Mouse (Mus musculus): ENCODE results near the gene Tcf7l2. TPM values are rescaled to one million over a fixed set of nuclear protein-coding genes. Genes with fewer than 3 reads are reported as not detected.

The Tcf7l2 gene
- polyA plus RNA-seq, 1 experiment: 18.2 TPM

GRCm38 (mm10) chr19:55747237-55747925 is 5.8 kb downstream of the Tcf7l2 start:
- H3K4me1 ChIP-seq (ENCODE audit: control insufficient read depth, insufficient read depth, low read length): peaks cover 12% of the 10 kb centered on the region
- no peaks in the 10 kb centered on the region for H3K27me3 ChIP-seq (replicated peaks; ENCODE audit: control insufficient read depth, insufficient read depth, low read length)
- H3K4me3 ChIP-seq (ENCODE audit: insufficient read depth, low read depth, low read length): no peak overlapping the region
- H3K27ac ChIP-seq (ENCODE audit: insufficient read depth, low read depth, low read length): peak overlapping the region; percentile 48; the same call in 1 of the 2 replicates
- 28% methylated on average over 13 of the region's 13 CpGs for WGBS
- peak; percentile 46 for DNase-seq
- no peaks in the 10 kb centered on the region; the same call in 1 of the 2 replicates for H3K36me3 ChIP-seq (ENCODE audit: control insufficient read depth, insufficient read depth, low read length)
- no peak for TF ChIP-seq CTCF (conservative IDR thresholded peaks at IDR 0.05; ENCODE audit: insufficient read depth, insufficient read length, low read depth, low read length)
- TF ChIP-seq POLR2A (IDR thresholded peaks at IDR 0.05; ENCODE audit: low read depth, low read length): no peak

- Histone ChIP-seq H3K27me3 (replicated peaks; ENCODE audit: control insufficient read depth, insufficient read depth, low read length) (no peaks in the 10 kb centered on the region), H3K36me3 (ENCODE audit: control insufficient read depth, insufficient read depth, low read length) (no peaks in the 10 kb centered on the region; the same call in 1 of the 2 replicates), H3K27ac (ENCODE audit: insufficient read depth, low read depth, low read length) (peak overlapping the region; percentile 48; the same call in 1 of the 2 replicates), H3K4me1 (ENCODE audit: control insufficient read depth, insufficient read depth, low read length) (peaks cover 12% of the 10 kb centered on the region), H3K4me3 (ENCODE audit: insufficient read depth, low read depth, low read length) (no peak overlapping the region)
- WGBS: 27% methylated on average over 6 of the region's 6 CpGs
- TF ChIP-seq POLR2A (IDR thresholded peaks at IDR 0.05; ENCODE audit: low read depth, low read length) (no peak), CTCF (conservative IDR thresholded peaks at IDR 0.05; ENCODE audit: insufficient read depth, insufficient read length, low read depth, low read length) (no peak)
- DNase-seq: no peak
Observed at GRCm38 (mm10) chr19:55747926-55748291, 6.3 kb downstream of the Tcf7l2 start.

GRCm38 (mm10) chr19:55748801-55749200 is 7.2 kb downstream of the Tcf7l2 start:
- Histone ChIP-seq H3K27me3 (replicated peaks; ENCODE audit: control insufficient read depth, insufficient read depth, low read length) (no peaks in the 10 kb centered on the region), H3K4me1 (ENCODE audit: control insufficient read depth, insufficient read depth, low read length) (peaks cover 12% of the 10 kb centered on the region), H3K27ac (ENCODE audit: insufficient read depth, low read depth, low read length) (no peak overlapping the region), H3K36me3 (ENCODE audit: control insufficient read depth, insufficient read depth, low read length) (no peaks in the 10 kb centered on the region; the same call in 1 of the 2 replicates), H3K4me3 (ENCODE audit: insufficient read depth, low read depth, low read length) (no peak overlapping the region)
- DNase-seq: no peak
- WGBS: 82% methylated on average over 6 of the region's 6 CpGs
- TF ChIP-seq POLR2A (IDR thresholded peaks at IDR 0.05; ENCODE audit: low read depth, low read length) (no peak), CTCF (conservative IDR thresholded peaks at IDR 0.05; ENCODE audit: insufficient read depth, insufficient read length, low read depth, low read length) (no peak)

GRCm38 (mm10) chr19:55749532-55749931 is 7.9 kb downstream of the Tcf7l2 start:
- no peak for TF ChIP-seq CTCF (conservative IDR thresholded peaks at IDR 0.05; ENCODE audit: insufficient read depth, insufficient read length, low read depth, low read length)
- no peak for TF ChIP-seq POLR2A (IDR thresholded peaks at IDR 0.05; ENCODE audit: low read depth, low read length)
- peaks cover 12% of the 10 kb centered on the region for H3K4me1 ChIP-seq (ENCODE audit: control insufficient read depth, insufficient read depth, low read length)
- H3K27me3 ChIP-seq (replicated peaks; ENCODE audit: control insufficient read depth, insufficient read depth, low read length): no peaks in the 10 kb centered on the region
- no peaks in the 10 kb centered on the region; the same call in 1 of the 2 replicates for H3K36me3 ChIP-seq (ENCODE audit: control insufficient read depth, insufficient read depth, low read length)
- H3K4me3 ChIP-seq (ENCODE audit: insufficient read depth, low read depth, low read length): no peak overlapping the region
- 43% methylated on average over 7 of the region's 7 CpGs for WGBS
- DNase-seq: no peak
- H3K27ac ChIP-seq (ENCODE audit: insufficient read depth, low read depth, low read length): no peak overlapping the region

- no peak for TF ChIP-seq POLR2A (IDR thresholded peaks at IDR 0.05; ENCODE audit: low read depth, low read length)
- peaks cover 12% of the 10 kb centered on the region for H3K4me1 ChIP-seq (ENCODE audit: control insufficient read depth, insufficient read depth, low read length)
- WGBS: 68% methylated on average over 13 of the region's 13 CpGs
Observed at GRCm38 (mm10) chr19:55750048-55750447, 8.4 kb downstream of the Tcf7l2 start.

GRCm38 (mm10) chr19:55750465-55750864 is 8.8 kb downstream of the Tcf7l2 start:
- 81% methylated on average over 7 of the region's 7 CpGs for WGBS
- no peak overlapping the region for H3K27ac ChIP-seq (ENCODE audit: insufficient read depth, low read depth, low read length)
- H3K36me3 ChIP-seq (ENCODE audit: control insufficient read depth, insufficient read depth, low read length): no peaks in the 10 kb centered on the region; the same call in 1 of the 2 replicates
- H3K4me1 ChIP-seq (ENCODE audit: control insufficient read depth, insufficient read depth, low read length): peaks cover 12% of the 10 kb centered on the region
- TF ChIP-seq CTCF (conservative IDR thresholded peaks at IDR 0.05; ENCODE audit: insufficient read depth, insufficient read length, low read depth, low read length) (no peak), POLR2A (IDR thresholded peaks at IDR 0.05; ENCODE audit: low read depth, low read length) (no peak)
- no peak overlapping the region for H3K4me3 ChIP-seq (ENCODE audit: insufficient read depth, low read depth, low read length)
- DNase-seq: no peak
- no peaks in the 10 kb centered on the region for H3K27me3 ChIP-seq (replicated peaks; ENCODE audit: control insufficient read depth, insufficient read depth, low read length)

More at GRCm38 (mm10) chr19:55750048-55750447, 8.4 kb downstream of the Tcf7l2 start:
- Histone ChIP-seq H3K4me3 (ENCODE audit: insufficient read depth, low read depth, low read length) (no peak overlapping the region), H3K27ac (ENCODE audit: insufficient read depth, low read depth, low read length) (no peak overlapping the region), H3K36me3 (ENCODE audit: control insufficient read depth, insufficient read depth, low read length) (no peaks in the 10 kb centered on the region; the same call in 1 of the 2 replicates), H3K27me3 (replicated peaks; ENCODE audit: control insufficient read depth, insufficient read depth, low read length) (no peaks in the 10 kb centered on the region)
- DNase-seq: no peak

GRCm38 (mm10) chr19:55752861-55753260 is 11.2 kb downstream of the Tcf7l2 start:
- H3K4me1 ChIP-seq (ENCODE audit: control insufficient read depth, insufficient read depth, low read length): 0 out of 2 replicates have a peak, but pooled peaks cover 3% of the 10 kb centered on the region
- no peak overlapping the region for H3K27ac ChIP-seq (ENCODE audit: insufficient read depth, low read depth, low read length)
- H3K36me3 ChIP-seq (ENCODE audit: control insufficient read depth, insufficient read depth, low read length): no peaks in the 10 kb centered on the region; the same call in 1 of the 2 replicates
- no peaks in the 10 kb centered on the region for H3K27me3 ChIP-seq (replicated peaks; ENCODE audit: control insufficient read depth, insufficient read depth, low read length)
- TF ChIP-seq CTCF (conservative IDR thresholded peaks at IDR 0.05; ENCODE audit: insufficient read depth, insufficient read length, low read depth, low read length) (no peak), POLR2A (IDR thresholded peaks at IDR 0.05; ENCODE audit: low read depth, low read length) (no peak)
- no peak overlapping the region for H3K4me3 ChIP-seq (ENCODE audit: insufficient read depth, low read depth, low read length)
- 72% methylated on average over 8 of the region's 8 CpGs for WGBS
- DNase-seq: no peak

All from kidney, adult 2 months (tissue).